Mouse (Mus musculus): ENCODE results near the gene Ckmt2.

Gene Ckmt2

GRCm38 (mm10) chr13:91873734-91874329, 2.9 kb downstream of the Ckmt2 start:
- no peak for DNase-seq (ENCODE audit: low spot score in 2 of 2)

- DNase-seq (ENCODE audit: low spot score in 2 of 2): no peak
Observed at GRCm38 (mm10) chr13:91868577-91868976, 8.1 kb downstream of the Ckmt2 start.

GRCm38 (mm10) chr13:91858835-91859234, 17.9 kb downstream of the Ckmt2 start:
- DNase-seq (ENCODE audit: low spot score in 2 of 2): no peak

- no peak for DNase-seq (ENCODE audit: low spot score in 2 of 2)
Observed at GRCm38 (mm10) chr13:91857427-91857826, 19.3 kb downstream of the Ckmt2 start.

- no peak for DNase-seq (ENCODE audit: low spot score in 2 of 2)
Observed at GRCm38 (mm10) chr13:91854412-91854811, 22.3 kb downstream of the Ckmt2 start.

- DNase-seq (ENCODE audit: low spot score in 2 of 2): no peak
Observed at GRCm38 (mm10) chr13:91827876-91828275, 48.8 kb downstream of the Ckmt2 start.

GRCm38 (mm10) chr13:91826066-91826465, 50.6 kb downstream of the Ckmt2 start:
- DNase-seq (ENCODE audit: low spot score in 2 of 2): no peak

- no peak for DNase-seq (ENCODE audit: low spot score in 2 of 2)
Observed at GRCm38 (mm10) chr13:91824845-91825550, 51.7 kb downstream of the Ckmt2 start.

GRCm38 (mm10) chr13:91823735-91824134, 53.0 kb downstream of the Ckmt2 start:
- DNase-seq (ENCODE audit: low spot score in 2 of 2): no peak

- DNase-seq (ENCODE audit: low spot score in 2 of 2): no peak
Observed at GRCm38 (mm10) chr13:91814670-91815069, 62.0 kb downstream of the Ckmt2 start.

- no peak for DNase-seq (ENCODE audit: low spot score in 2 of 2)
Observed at GRCm38 (mm10) chr13:91809476-91809875, 67.2 kb downstream of the Ckmt2 start.

GRCm38 (mm10) chr13:91807874-91808575, 68.7 kb downstream of the Ckmt2 start:
- no peak for DNase-seq (ENCODE audit: low spot score in 2 of 2)

- peak; percentile 81 to 89 for DNase-seq (ENCODE audit: low spot score in 2 of 2)
Observed at GRCm38 (mm10) chr13:91807155-91807839, 69.4 kb downstream of the Ckmt2 start, which contains the start of gene Zcchc9. Gene Zcchc9, minus strand, starts transcription at chr13:91807705.

Measured in frontal cortex, postnatal 10 days (tissue).